Mouse (Mus musculus) testis, adult 2 months (tissue): ENCODE measurements around the gene Phf21a.

ENCODE experiments used
- CTCF ChIP-seq: fragments of 200-500 bp; IDR thresholded peaks from 2 replicates; pipeline ENCODE4 v1.5.1; 2012; ENCODE audit warnings: low read depth, mild to moderate bottlenecking, inconsistent platforms, low read length, moderate library complexity; ENCODE audit not compliant: control insufficient read depth, insufficient read depth, insufficient replicate concordance
- POLR2A ChIP-seq: fragments of 200-500 bp; IDR thresholded peaks from 2 replicates; pipeline ENCODE4 v1.6.1; 2012; ENCODE audit warnings: low read depth, mild to moderate bottlenecking, inconsistent platforms, low read length, moderate library complexity; ENCODE audit not compliant: control insufficient read depth

- TF ChIP-seq CTCF (peak; percentile 12; the same call in 1 of the 2 replicates), POLR2A (no peak)
These were observed 237.9 kb downstream of the Phf21a start for GRCm38 (mm10) chr2:92330840-92331239.
